Mouse (Mus musculus): ENCODE data around the gene Lipo4.
"Not testable (repeated sequence)": the region's sequence is repeated elsewhere in the genome, so short reads cannot be mapped to it uniquely, and the experiment has no call there.

Lipo4 gene

GRCm38 (mm10) chr19:33517680-33518079 is at the start of gene Lipo4:
Gene Lipo4, minus strand, starts transcription at chr19:33517780.
- DNase-seq (ENCODE audit: low read depth, low spot score): no peak

GRCm38 (mm10) chr19:33456426-33456825 is 61.2 kb downstream of the Lipo4 start:
- not testable (repeated sequence) for DNase-seq (ENCODE audit: low read depth, low spot score)

GRCm38 (mm10) chr19:33453725-33454124 is 63.9 kb downstream of the Lipo4 start:
- no peak for DNase-seq (ENCODE audit: low read depth, low spot score)

All from A20 (cell line).